Mouse (Mus musculus) activated CD4-positive, CD25-positive, alpha-beta regulatory T cell, adult 9 weeks (primary cell): ENCODE measurements around the gene Gstt4. TPM values are rescaled to one million over a fixed set of nuclear protein-coding genes. Genes with fewer than 3 reads are reported as not detected.

ENCODE experiments used
- polyA plus RNA-seq: library from polyadenylated mRNA; unstranded; fragments of 100-300 nt; shearing (Covaris generic); gene quantifications from one replicate; pipeline ENCODE4 v1.2.1, GENCODE M21; 2017

Gstt4 gene
- polyA plus RNA-seq = not detected

DNA sequence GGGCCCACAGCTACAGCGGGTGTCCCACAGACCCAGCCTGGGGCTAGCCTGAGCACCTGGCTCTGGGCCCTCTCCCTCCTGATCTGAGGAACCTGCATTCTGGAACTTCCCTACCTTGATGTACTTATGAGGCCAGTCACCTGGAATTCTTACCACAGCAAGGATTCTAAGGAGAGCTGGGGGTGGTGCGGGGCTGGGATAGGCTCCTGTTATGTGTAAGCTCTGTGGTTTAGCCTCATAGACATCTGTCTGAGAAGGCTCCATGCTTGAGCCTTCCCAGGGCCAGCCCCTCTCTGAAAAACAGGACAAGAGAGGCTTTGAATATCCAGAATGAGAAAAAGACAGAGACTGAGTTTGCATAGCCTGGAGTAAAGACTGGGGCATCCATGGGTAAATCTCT lies at the start of gene Gstt4:
Gene Gstt4 (minus strand): TSS at position 101 of the 400 bp plus-strand sequence.

DNA sequence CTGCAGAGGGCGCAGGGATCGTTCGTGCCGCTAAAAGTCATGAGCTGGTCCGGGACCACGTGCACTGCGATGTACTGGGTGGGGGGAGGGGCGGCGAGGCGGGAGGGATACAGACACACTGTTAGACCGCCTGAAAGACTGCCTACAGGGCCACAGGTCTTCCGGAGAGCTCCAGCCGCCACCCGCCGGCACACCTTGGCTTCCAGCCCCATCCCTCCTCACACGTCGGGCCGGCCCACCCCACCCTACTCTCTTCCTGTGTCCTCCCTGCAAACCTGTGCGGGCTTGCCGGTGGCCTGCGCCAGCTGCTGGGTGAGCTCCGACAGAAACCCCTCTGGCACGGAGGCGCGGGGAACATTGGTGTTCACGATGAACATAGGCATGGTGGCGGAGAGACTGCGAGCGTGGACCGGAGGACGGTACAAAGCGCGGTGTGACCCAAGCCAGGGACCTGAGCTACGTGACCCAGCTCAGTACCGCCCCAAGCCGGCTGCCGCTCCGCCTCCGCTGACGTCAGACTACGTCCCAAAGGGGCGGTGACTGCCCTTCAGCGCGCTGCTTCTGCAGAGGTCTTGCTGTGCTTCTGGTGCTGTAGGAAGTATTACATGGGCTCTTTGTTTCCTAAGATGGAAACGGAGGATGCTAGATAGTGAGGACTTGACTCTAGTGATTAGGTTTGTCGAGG lies 37.6 kb upstream of the Gstt4 start, which contains the start of gene Mif:
Gene Mif (minus strand): TSS at position 455 of the 685 bp plus-strand sequence.

DNA sequence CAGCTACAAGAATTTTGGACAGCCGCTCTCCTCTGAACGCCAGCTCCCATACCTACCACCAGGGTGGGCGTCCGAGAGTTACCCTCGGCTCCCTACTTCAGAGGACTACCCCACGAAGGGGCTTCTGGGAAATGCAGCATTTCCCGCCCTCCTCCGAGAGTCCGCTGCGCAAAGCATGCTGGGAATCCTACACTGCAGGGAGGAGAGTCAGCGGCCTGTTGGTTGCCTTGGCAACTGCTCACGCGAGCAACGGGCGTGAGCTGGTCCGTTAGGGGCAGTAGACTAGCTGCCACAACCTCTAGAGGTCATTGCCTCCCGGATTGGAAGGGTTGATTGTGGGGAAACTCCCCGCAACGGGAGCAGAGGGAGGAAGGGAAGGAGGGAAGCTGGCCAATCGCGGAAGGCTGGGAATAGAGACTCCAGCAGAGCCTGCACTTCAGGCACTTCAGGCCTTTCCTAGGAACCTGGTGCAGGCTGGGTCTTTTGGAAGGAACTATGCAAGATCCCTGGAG lies 15.0 kb upstream of the Gstt4 start, which contains the start of gene Gstt2:
Gene Gstt2 (minus strand): TSS at position 177 of the 512 bp plus-strand sequence.

DNA sequence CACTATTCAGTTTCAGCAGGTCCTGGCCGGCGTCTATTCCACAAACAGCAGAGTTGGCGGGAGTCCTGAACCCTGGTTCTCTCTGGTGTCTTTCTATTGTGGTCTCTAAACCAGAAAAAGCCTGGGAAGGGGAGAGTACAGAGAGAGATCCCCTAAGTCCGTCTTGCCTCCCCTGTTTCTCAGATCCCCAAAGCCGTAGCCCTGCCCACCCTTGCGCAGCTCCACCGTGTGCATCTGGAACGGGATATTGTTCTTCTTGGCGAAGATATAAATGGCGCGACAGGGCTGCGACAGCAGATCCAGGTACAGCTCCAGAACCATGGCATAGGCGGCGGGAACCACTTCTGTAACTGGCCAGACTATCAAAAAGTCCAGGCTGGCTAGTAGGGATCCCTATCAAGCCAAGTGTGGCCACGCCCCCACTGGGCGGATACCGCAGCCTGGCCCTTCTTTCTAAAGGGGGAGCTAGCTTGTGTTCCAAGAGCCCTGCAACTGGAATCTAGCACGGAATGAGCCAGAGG lies 24.1 kb downstream of the Gstt4 start, which contains the start of gene Gstt1:
Gene Gstt1 (minus strand): TSS at position 409 of the 521 bp plus-strand sequence.

DNA sequence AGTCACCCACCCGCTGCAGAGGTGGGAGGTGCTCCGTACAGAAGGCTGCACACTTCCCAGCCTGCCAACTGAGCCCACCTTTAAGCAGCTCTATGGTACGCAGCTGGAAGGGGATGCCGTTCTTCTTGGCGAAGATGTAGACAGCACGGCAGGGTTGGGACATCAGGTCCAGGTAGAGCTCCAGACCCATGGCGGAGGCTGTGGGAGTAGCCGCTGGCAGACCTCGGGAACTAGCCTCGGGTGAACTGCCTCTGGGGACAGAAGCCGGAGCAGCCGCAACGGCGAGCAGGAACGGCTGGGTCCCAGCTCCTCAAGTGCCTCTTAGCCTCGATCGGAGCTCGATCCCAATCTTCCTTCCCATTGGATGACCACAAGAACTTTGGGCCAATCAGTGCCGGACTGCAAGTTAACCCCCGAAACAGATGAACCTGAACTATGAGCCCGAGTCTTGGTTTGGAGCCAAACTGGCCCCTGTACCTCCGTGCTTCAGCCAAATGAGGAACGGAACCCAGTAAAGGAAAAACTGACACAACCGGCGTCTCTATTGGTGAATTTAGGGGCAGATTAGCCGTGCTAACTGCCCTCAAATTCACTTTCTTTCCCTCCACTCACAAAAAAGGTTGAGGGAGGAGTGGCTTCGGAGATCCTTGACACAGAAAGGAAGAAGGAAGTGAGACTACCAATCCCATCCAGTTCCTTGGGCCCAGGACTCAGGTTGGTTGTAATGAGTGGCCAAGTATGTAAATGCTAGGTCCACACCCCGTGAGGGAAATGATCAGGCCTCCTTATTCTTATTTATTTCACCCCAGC lies 41.4 kb downstream of the Gstt4 start, which contains the start of the genes Gm20441 and Gstt3:
Gene Gm20441 (minus strand): TSS at position 186 of the 810 bp plus-strand sequence.
Gene Gstt3 (minus strand): TSS at position 646 of the 810 bp plus-strand sequence.

DNA sequence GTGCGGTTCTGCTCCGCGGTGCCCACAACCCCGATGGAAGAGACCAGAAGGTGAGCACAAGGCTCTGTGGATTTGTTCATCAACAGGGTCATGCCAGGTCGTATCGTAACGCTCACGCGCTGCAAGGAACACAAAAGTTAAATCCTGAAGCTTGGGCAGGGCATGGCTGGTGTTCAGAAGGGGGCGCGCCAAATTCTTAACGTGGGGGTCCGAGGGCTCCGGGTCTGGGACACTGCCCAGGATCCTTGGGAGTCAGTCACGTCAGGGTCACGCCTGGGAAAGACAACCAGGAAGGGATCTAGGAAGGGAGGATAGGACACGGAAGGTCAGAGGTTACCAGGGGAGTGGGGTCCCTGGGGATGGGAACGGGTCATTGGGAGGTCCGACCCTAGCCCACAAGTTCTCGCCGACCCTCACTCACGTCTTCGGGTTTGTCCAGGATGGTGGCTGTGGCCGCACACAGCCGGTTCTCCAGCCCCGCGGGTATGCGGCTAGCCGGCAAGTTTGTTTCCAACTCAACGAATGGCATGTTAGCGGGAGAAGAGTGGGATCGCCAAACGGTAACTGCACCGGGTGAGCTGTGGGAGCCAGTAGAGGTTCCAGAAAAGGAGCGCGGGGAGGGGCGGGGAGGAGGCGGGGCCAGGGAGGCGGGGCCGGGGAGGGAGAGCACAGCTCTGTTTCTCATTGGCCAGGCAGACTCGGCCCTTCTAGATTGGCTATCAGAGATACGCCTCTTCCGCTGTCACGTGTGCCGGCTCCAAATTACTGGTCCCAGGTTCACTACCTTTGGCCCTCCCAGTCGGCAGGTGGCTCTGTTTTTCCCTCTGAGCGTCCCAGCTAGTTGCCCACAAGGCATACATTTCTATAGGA lies 49.3 kb downstream of the Gstt4 start, which contains the start of gene Ddt:
Gene Ddt (minus strand): TSS at position 620 of the 870 bp plus-strand sequence.

Other genes with a start within 250 kb of the Gstt4 start
- gene Ggt5, start 233.2 kb downstream of the Gstt4 start, polyA plus RNA-seq = 0.59 TPM
- 22.4 TPM for gene Susd2, start 178.5 kb downstream of the Gstt4 start, polyA plus RNA-seq
- 59.1 TPM for gene Cabin1, start 58.2 kb downstream of the Gstt4 start, polyA plus RNA-seq
- 79.9 TPM for gene Ddt, start 49.1 kb downstream of the Gstt4 start, polyA plus RNA-seq
- not detected for gene Gm20441, start 41.6 kb downstream of the Gstt4 start, polyA plus RNA-seq
- gene Gstt3, start 41.1 kb downstream of the Gstt4 start, polyA plus RNA-seq = 10.1 TPM
- gene Gstt1, start 24.0 kb downstream of the Gstt4 start, polyA plus RNA-seq = 0.42 TPM
- gene Gstt2, start 14.9 kb upstream of the Gstt4 start, polyA plus RNA-seq = 58.6 TPM
- 682 TPM for gene Mif, start 37.7 kb upstream of the Gstt4 start, polyA plus RNA-seq
- gene Derl3, start 70.9 kb upstream of the Gstt4 start, polyA plus RNA-seq = 3.1 TPM
- gene Smarcb1, start 99.1 kb upstream of the Gstt4 start, polyA plus RNA-seq = 120 TPM
- 55.3 TPM for gene Chchd10, start 110.6 kb upstream of the Gstt4 start, polyA plus RNA-seq
- 8.0 TPM for gene Mmp11, start 114.0 kb upstream of the Gstt4 start, polyA plus RNA-seq
- not detected for gene Gm867, start 118.1 kb upstream of the Gstt4 start, polyA plus RNA-seq
- 0.92 TPM for gene Vpreb3, start 120.5 kb upstream of the Gstt4 start, polyA plus RNA-seq
- 1.7 TPM for gene Gm5134, start 132.0 kb upstream of the Gstt4 start, polyA plus RNA-seq
- 35.1 TPM for gene Zfp280b, start 210.1 kb upstream of the Gstt4 start, polyA plus RNA-seq